12 mouse cellular contexts compared by ENCODE assay signal in the genomic region with DNA sequence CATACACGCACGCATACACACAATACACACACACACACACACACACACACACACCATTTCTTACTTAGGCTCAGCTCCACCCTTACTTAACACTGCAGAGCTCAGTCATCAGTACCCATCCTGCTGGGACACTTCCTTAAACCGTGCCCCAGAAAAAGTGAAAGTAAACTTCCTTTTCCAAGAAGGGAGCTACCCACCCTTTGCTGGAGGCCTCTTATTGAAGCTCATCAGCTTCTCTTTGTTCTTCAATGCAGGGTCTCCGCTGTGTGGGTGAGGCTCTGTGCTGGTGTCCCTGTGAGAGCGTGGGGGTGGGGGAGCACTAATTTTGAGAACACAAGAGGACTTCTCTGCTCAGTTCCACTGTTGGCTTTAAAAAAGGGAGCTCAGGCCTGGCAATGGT.
DNase-seq lines count a peak whose midpoint lies in the region; ATAC-seq and TF ChIP-seq lines count a peak whose summit lies in the region.
"Had no signal": no experiment of that assay in that cellular context is flagged by ENCODE, and none has a peak within 500 bp of the region (broad histone marks: within the 10 kb centered on the region; RNA-seq: fewer than 3 reads in every experiment).

No protein-coding gene starts in this region.

- TF ChIP-seq EP300 in liver, embryonic 14.5 days (IDR thresholded peaks at IDR 0.05; ENCODE audit: low read depth): no peak
- TF ChIP-seq EP300 in stomach, postnatal 0 days (optimal IDR thresholded peaks at IDR 0.05): no peak

- no peaks in the 10 kb centered on the region for H3K27me3 ChIP-seq in liver, embryonic 11.5 days (replicated peaks; ENCODE audit: control insufficient read depth, insufficient read depth, low read length)
- no peaks in the 10 kb centered on the region for H3K27me3 ChIP-seq in liver, embryonic 14.5 days (ENCODE audit: control insufficient read depth, insufficient read depth, low read length)
- H3K27me3 ChIP-seq in stomach, postnatal 0 days (ENCODE audit: control insufficient read depth, insufficient read depth, low read length): no peaks in the 10 kb centered on the region
- H3K27me3 ChIP-seq: midbrain, embryonic 15.5 days had no signal

- DNase-seq in liver, embryonic 11.5 days (ENCODE audit: low spot score): no peak
- DNase-seq in liver (no peak), MEL-GATA-1-ER (ENCODE audit: extremely low read depth, low read depth) (peak; percentile 87)
- DNase-seq in liver, embryonic 14.5 days (ENCODE audit: low read depth in 3 of 3, low spot score in 3 of 3): peak in 2 of 3 experiments; percentile 7 to 16
- no peak for DNase-seq in stomach, postnatal 0 days (ENCODE audit: low spot score)
- no peak for DNase-seq in adrenal gland, adult 8-10 months
- no peak for DNase-seq in layer of hippocampus, adult 2 months (ENCODE audit: low spot score in 2 of 2)
- no peak for DNase-seq in spleen, postnatal 14 days (ENCODE audit: low spot score in 2 of 2)
- DNase-seq: adrenal gland, adult 2 months; kidney, postnatal 36 days; right cerebral cortex, postnatal 25 days had no signal

- no peak overlapping the region for H3K9ac ChIP-seq in liver, embryonic 11.5 days (ENCODE audit: low read depth, low read length)
- H3K9ac ChIP-seq in liver, embryonic 14.5 days (replicated peaks): no peak overlapping the region
- H3K9ac ChIP-seq in stomach, postnatal 0 days (ENCODE audit: low read length): no peak overlapping the region
- H3K9ac ChIP-seq: midbrain, embryonic 15.5 days had no signal

- H3K4me3 ChIP-seq in liver, embryonic 11.5 days (ENCODE audit: low read depth, low read length): no peak overlapping the region
- H3K4me3 ChIP-seq in liver, embryonic 14.5 days (ENCODE audit: insufficient read depth in 1 of 2, low read depth in 2 of 2, low read length in 2 of 2): no peak overlapping the region
- no peak overlapping the region for H3K4me3 ChIP-seq in stomach, postnatal 0 days (ENCODE audit: low read depth, low read length)
- no peak overlapping the region for H3K4me3 ChIP-seq in layer of hippocampus, adult 2 months
- H3K4me3 ChIP-seq: midbrain, embryonic 15.5 days had no signal

- ATAC-seq in liver, embryonic 11.5 days (replicated peaks; ENCODE audit: low FRiP score): no peak
- ATAC-seq in liver, embryonic 14.5 days (ENCODE audit: insufficient read depth): no peak; the same call in 1 of the 2 replicates
- ATAC-seq in stomach, postnatal 0 days (ENCODE audit: low FRiP score, low TSS enrichment): peak; percentile 67
- ATAC-seq: midbrain, embryonic 15.5 days had no signal

- H3K27ac ChIP-seq in liver, embryonic 11.5 days (ENCODE audit: low read depth, low read length): no peak overlapping the region
- H3K27ac ChIP-seq in liver, embryonic 14.5 days: no peak overlapping the region
- H3K27ac ChIP-seq in stomach, postnatal 0 days (replicated peaks): no peak overlapping the region
- no peak overlapping the region for H3K27ac ChIP-seq in layer of hippocampus, adult 2 months
- H3K27ac ChIP-seq: midbrain, embryonic 15.5 days had no signal

- no peaks in the 10 kb centered on the region; the same call in 1 of the 2 replicates for H3K4me1 ChIP-seq in liver, embryonic 11.5 days (replicated peaks; ENCODE audit: control insufficient read depth, insufficient read depth, low read length)
- peaks cover 3 to 4% of the 10 kb centered on the region in 2 experiments; a peak in 2 of 4 replicates for H3K4me1 ChIP-seq in liver, embryonic 14.5 days (replicated peaks; ENCODE audit: control insufficient read depth in 2 of 2, insufficient read depth in 2 of 2, low read length in 1 of 2)
- no peaks in the 10 kb centered on the region for H3K4me1 ChIP-seq in stomach, postnatal 0 days (replicated peaks; ENCODE audit: control insufficient read depth, insufficient read depth)

- peak overlapping the region; percentile 11; the same call in 1 of the 2 replicates for H3K4me2 ChIP-seq in liver, embryonic 11.5 days
- H3K4me2 ChIP-seq in liver, embryonic 14.5 days (ENCODE audit: low read depth): peak overlapping the region; percentile 3; the same call in 1 of the 2 replicates
- H3K4me2 ChIP-seq in stomach, postnatal 0 days (replicated peaks; ENCODE audit: low read depth): no peak overlapping the region
- H3K4me2 ChIP-seq: midbrain, embryonic 15.5 days had no signal

- no peaks in the 10 kb centered on the region for H3K36me3 ChIP-seq in liver, embryonic 11.5 days (ENCODE audit: control insufficient read depth, insufficient read depth, low read length)
- no peaks in the 10 kb centered on the region for H3K36me3 ChIP-seq in liver, embryonic 14.5 days (replicated peaks; ENCODE audit: control insufficient read depth, insufficient read depth, low read depth)
- H3K36me3 ChIP-seq in stomach, postnatal 0 days (ENCODE audit: control insufficient read depth, insufficient read depth, low read length): no peaks in the 10 kb centered on the region
- H3K36me3 ChIP-seq: midbrain, embryonic 15.5 days had no signal

- H3K9me3 ChIP-seq in liver, embryonic 11.5 days (ENCODE audit: control insufficient read depth, low read length): no peaks in the 10 kb centered on the region
- no peaks in the 10 kb centered on the region for H3K9me3 ChIP-seq in liver, embryonic 14.5 days (ENCODE audit: control insufficient read depth, low read length)
- no peaks in the 10 kb centered on the region for H3K9me3 ChIP-seq in stomach, postnatal 0 days (ENCODE audit: control insufficient read depth, low read length)
- H3K9me3 ChIP-seq: midbrain, embryonic 15.5 days had no signal

- 58% methylated on average over 5 of the region's 5 CpGs for WGBS in liver, embryonic 11.5 days
- WGBS in liver, embryonic 14.5 days (ENCODE audit: insufficient replicate concordance): 35% methylated on average over 5 of the region's 5 CpGs
- WGBS in stomach, postnatal 0 days: 61% methylated on average over 5 of the region's 5 CpGs

- TF ChIP-seq CTCF in liver, embryonic 14.5 days (IDR thresholded peaks at IDR 0.05; ENCODE audit: low read depth): no peak
- no peak for TF ChIP-seq CTCF in stomach, postnatal 0 days (IDR thresholded peaks at IDR 0.05; ENCODE audit: low read depth)
- no peak for TF ChIP-seq CTCF in layer of hippocampus, adult 2 months (conservative IDR thresholded peaks at IDR 0.05)

Comparison
In these comparisons a context has a peak if more than half of its experiments do, and no peak if none do; other contexts are left out.
1. DNase-seq: peak in MEL-GATA-1-ER (single experiment) and liver, embryonic 14.5 days (2 of 3); none in liver, embryonic 11.5 days (single experiment), liver (single experiment), stomach, postnatal 0 days (single experiment), adrenal gland, adult 8-10 months (single experiment), layer of hippocampus, adult 2 months (0 of 2) and spleen, postnatal 14 days (0 of 2).